Mouse (Mus musculus) brain, embryonic 14.5 days (tissue): Measurements from ENCODE around the gene Gm42372.

Source experiments
- CTCF ChIP-seq: fragments of 200-500 bp; IDR thresholded peaks from 2 replicates; pipeline ENCODE4 v1.5.1; 2012; ENCODE audit warnings: inconsistent platforms, mild to moderate bottlenecking, moderate library complexity, borderline replicate concordance; ENCODE audit not compliant: insufficient read depth, insufficient read length; ENCODE audit errors: extremely low read depth
- POLR2A ChIP-seq: fragments of 200-500 bp; IDR thresholded peaks from 2 replicates; pipeline ENCODE4 v1.6.1; 2012; ENCODE audit warnings: mild to moderate bottlenecking, inconsistent platforms, borderline replicate concordance; ENCODE audit not compliant: poor library complexity, insufficient read depth, insufficient read length, severe bottlenecking; ENCODE audit errors: extremely low read depth

DNA sequence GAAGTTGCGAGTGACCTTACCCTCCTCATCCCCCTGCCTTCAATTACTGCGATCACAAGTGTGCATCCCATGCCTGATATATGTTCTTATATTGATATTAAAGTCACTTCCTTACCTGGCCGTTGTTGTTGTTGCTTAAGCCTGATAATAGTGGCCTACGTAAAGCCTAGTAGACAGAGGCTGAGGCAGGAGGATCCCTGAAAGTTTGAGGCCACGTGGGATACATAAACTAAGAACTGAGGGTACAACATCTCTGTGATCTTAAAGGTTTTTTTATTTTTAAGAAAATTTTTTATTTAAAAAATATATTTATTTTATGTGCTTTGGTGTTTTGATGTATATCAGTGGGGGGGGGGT is 9.5 kb downstream of the Gm42372 start, which contains the start of gene Ccdc8:
- TF ChIP-seq POLR2A (no peak), CTCF (no peak)
